Mouse (Mus musculus): ENCODE data around the gene Hspa1l.

DNA sequence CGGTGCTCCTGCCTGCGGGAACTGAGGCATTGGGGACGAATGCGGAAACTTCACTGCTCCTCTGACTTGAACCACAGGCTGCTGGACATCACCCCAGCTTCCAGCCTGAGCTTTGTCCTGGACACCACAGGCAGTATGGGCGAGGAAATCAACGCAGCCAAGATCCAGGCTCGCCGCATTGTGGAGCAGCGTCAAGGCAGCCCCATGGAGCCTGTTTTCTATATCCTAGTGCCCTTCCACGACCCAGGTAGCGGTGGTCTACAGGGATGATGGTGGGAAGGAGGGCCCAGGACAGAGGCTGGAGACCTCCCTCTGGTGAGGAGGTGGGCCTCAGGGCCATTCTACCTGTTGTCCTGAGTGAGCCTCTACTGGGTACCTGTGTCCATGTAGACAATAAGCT, 47.4 kb downstream of the Hspa1l start:
- TF ChIP-seq CTCF (IDR thresholded peaks at IDR 0.05; ENCODE audit: low read depth), result no peak
- no peak for TF ChIP-seq EP300 (IDR thresholded peaks at IDR 0.05; ENCODE audit: low read depth)
